Comparison of ENCODE assay signal across 17 mouse cellular contexts in the genomic region with DNA sequence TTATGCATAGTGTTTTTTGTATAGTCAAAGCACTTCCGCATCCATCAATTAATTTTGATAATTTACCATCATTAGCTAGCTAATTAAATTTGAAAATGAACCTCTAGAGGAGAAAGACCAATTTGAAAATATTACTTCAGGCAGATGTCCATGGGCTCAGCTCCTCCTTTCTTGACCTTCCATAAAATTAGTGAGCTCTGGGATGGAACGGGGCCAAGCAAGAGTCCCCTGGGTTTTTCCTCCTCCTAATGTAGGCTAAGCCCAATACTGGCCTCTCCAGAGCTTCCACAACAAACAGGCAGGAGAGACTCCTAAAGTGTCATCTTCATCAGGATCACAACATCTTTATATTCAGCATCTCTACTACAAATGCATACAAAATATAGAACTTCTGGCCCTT.
DNase-seq lines count a peak whose midpoint lies in the region; ATAC-seq and TF ChIP-seq lines count a peak whose summit lies in the region.
"Had no signal": no experiment of that assay in that cellular context is flagged by ENCODE, and none has a peak within 500 bp of the region (broad histone marks: within the 10 kb centered on the region; RNA-seq: fewer than 3 reads in every experiment).

No protein-coding gene starts in this region.

- no peaks in the 10 kb centered on the region for H3K9me3 ChIP-seq in stomach, postnatal 0 days (ENCODE audit: control insufficient read depth, low read length)
- H3K9me3 ChIP-seq: heart, embryonic 13.5 days; midbrain, embryonic 13.5 days; neural tube, embryonic 13.5 days had no signal

- peak; percentile 36 for DNase-seq in adrenal gland, postnatal 14 days
- no peak for DNase-seq in adrenal gland, postnatal 4 days (ENCODE audit: low spot score in 2 of 2)
- peak; percentile 21 for DNase-seq in left cerebral cortex, postnatal 4 days
- DNase-seq in left cerebral cortex, adult 9 months (ENCODE audit: low spot score in 2 of 2): no peak
- DNase-seq in gastrocnemius, postnatal 4 days (ENCODE audit: low spot score in 2 of 2): peak; percentile 39 to 65
- DNase-seq in kidney, postnatal 36 days: peak; percentile 11 to 38
- DNase-seq in spleen, postnatal 36 days (ENCODE audit: low spot score in 2 of 2): no peak
- no peak for DNase-seq in stomach, postnatal 0 days (ENCODE audit: low spot score)
- DNase-seq: cerebellum, adult 9-10 months; forebrain, postnatal 0 days; lung, postnatal 14 days; right cerebral cortex, postnatal 14 days had no signal

- no peak for TF ChIP-seq EP300 in stomach, postnatal 0 days (optimal IDR thresholded peaks at IDR 0.05)

- H3K27ac ChIP-seq in stomach, postnatal 0 days (replicated peaks): no peak overlapping the region
- H3K27ac ChIP-seq: heart, embryonic 13.5 days; midbrain, embryonic 13.5 days; neural tube, embryonic 13.5 days had no signal

- no peak overlapping the region for H3K4me2 ChIP-seq in stomach, postnatal 0 days (replicated peaks; ENCODE audit: low read depth)
- H3K4me2 ChIP-seq: heart, embryonic 13.5 days; liver, embryonic 11.5 days; midbrain, embryonic 13.5 days; neural tube, embryonic 13.5 days had no signal

- no peak for TF ChIP-seq CTCF in stomach, postnatal 0 days (IDR thresholded peaks at IDR 0.05; ENCODE audit: low read depth)

- no peak overlapping the region for H3K4me3 ChIP-seq in stomach, postnatal 0 days (ENCODE audit: low read depth, low read length)
- H3K4me3 ChIP-seq: erythroblast, embryonic 14.5 days; heart, embryonic 13.5 days; midbrain, embryonic 13.5 days; neural tube, embryonic 13.5 days had no signal

- ATAC-seq in stomach, postnatal 0 days (ENCODE audit: low FRiP score, low TSS enrichment): no peak
- ATAC-seq: midbrain, embryonic 13.5 days had no signal

- no peaks in the 10 kb centered on the region for H3K36me3 ChIP-seq in stomach, postnatal 0 days (ENCODE audit: control insufficient read depth, insufficient read depth, low read length)
- H3K36me3 ChIP-seq: heart, embryonic 13.5 days; midbrain, embryonic 13.5 days; neural tube, embryonic 13.5 days had no signal

- H3K9ac ChIP-seq in stomach, postnatal 0 days (ENCODE audit: low read length): no peak overlapping the region
- H3K9ac ChIP-seq: forebrain, postnatal 0 days; heart, embryonic 13.5 days; midbrain, embryonic 13.5 days; neural tube, embryonic 13.5 days had no signal

- intact Hi-C loops in left cerebral cortex, postnatal 4 days (cut with DNase I): no loop called here

- whole genome bisulfite sequencing in stomach, postnatal 0 days: 92% methylated on average over 2 of the region's 2 CpGs

- no peaks in the 10 kb centered on the region for H3K27me3 ChIP-seq in stomach, postnatal 0 days (ENCODE audit: control insufficient read depth, insufficient read depth, low read length)
- H3K27me3 ChIP-seq: heart, embryonic 13.5 days; midbrain, embryonic 13.5 days; neural tube, embryonic 13.5 days had no signal

- no peaks in the 10 kb centered on the region for H3K4me1 ChIP-seq in stomach, postnatal 0 days (replicated peaks; ENCODE audit: control insufficient read depth, insufficient read depth)
- H3K4me1 ChIP-seq: midbrain, embryonic 13.5 days; neural tube, embryonic 13.5 days had no signal

Comparison
In these comparisons a context has a peak if more than half of its experiments do, and no peak if none do; other contexts are left out.
1. DNase-seq: peak in adrenal gland, postnatal 14 days (single experiment), left cerebral cortex, postnatal 4 days (single experiment), gastrocnemius, postnatal 4 days (2 of 2) and kidney, postnatal 36 days (2 of 2); none in adrenal gland, postnatal 4 days (0 of 2), left cerebral cortex, adult 9 months (0 of 2), spleen, postnatal 36 days (0 of 2) and stomach, postnatal 0 days (single experiment).